Mouse (Mus musculus) intestine, embryonic 15.5 days (tissue): ENCODE data around the gene C1qtnf3. TPM values are rescaled to one million over a fixed set of nuclear protein-coding genes. Genes with fewer than 3 reads are reported as not detected.

ENCODE experiments used
- ATAC-seq: fragments of 200-750 bp; cut with Nextera tagmentation; 2 replicates; pipeline ENCODE4 v1.8.0; 2017; ENCODE audit warnings: moderate TSS enrichment, moderate library complexity
- H3K27ac ChIP-seq: fragments of 300-500 bp; sonication (generic); 2 replicates; pipeline ENCODE4 v1.5.1; 2015; ENCODE audit warnings: mild to moderate bottlenecking, inconsistent platforms
- H3K27me3 ChIP-seq: fragments of 300-500 bp; sonication (generic); replicated peaks from 2 replicates; pipeline ENCODE4 v1.6.1; 2015; ENCODE audit warnings: inconsistent platforms
- H3K36me3 ChIP-seq: fragments of 300-500 bp; sonication (generic); 2 replicates; pipeline ENCODE4 v1.6.1; 2015; ENCODE audit warnings: inconsistent platforms
- H3K4me1 ChIP-seq: fragments of 300-500 bp; sonication (generic); replicated peaks from 2 replicates; pipeline ENCODE4 v1.6.1; 2015; ENCODE audit warnings: inconsistent platforms
- H3K4me2 ChIP-seq: fragments of 300-500 bp; sonication (generic); replicated peaks from 2 replicates; pipeline ENCODE4 v1.6.1; 2015; ENCODE audit warnings: mild to moderate bottlenecking, inconsistent platforms
- H3K4me3 ChIP-seq: fragments of 300-500 bp; sonication (generic); replicated peaks from 2 replicates; pipeline ENCODE4 v1.5.1; 2015; ENCODE audit warnings: inconsistent platforms
- H3K9ac ChIP-seq: fragments of 300-500 bp; sonication (generic); 2 replicates; pipeline ENCODE4 v1.6.1; 2015; ENCODE audit warnings: inconsistent platforms
- H3K9me3 ChIP-seq: fragments of 300-500 bp; sonication (generic); 2 replicates; pipeline ENCODE4 v1.6.1; 2016; ENCODE audit warnings: inconsistent platforms
- WGBS: fragments of 180-500 bp; shearing (Covaris S2); methylation state at CpG from one replicate; pipeline ENCODE4 v1.1.7; 2015; 5-methylcytosine and 5-hydroxymethylcytosine counted together
- polyA plus RNA-seq: library from polyadenylated mRNA; unstranded; fragments of >200 nt; fragmentation: Nextera tagmentation; extraction: Ambion mirVana; gene quantifications from 2 replicates; pipeline ENCODE4 v1.2.1, GENCODE M21; 2015

Gene C1qtnf3
- polyA plus RNA-seq, 1 experiment from 2014 or later, result 2.6 TPM

DNA sequence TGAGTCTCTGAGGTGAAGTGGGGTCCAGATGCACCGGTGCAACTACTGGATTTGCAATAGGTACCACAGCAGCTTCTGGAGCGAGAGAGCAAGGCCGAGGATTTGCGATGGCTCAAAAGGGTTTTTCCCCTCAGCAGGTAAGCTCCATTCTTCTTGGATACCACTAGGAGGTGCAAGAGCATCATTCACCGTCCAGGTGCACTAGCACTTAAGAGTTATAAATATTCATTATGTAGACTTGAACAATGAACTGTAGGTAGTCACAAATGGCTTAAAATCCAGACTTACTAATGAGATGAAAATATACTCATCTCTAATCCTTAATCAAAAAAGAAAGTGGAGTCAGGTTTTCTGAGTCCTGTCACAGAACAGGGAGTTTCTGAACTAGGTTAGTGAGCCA is 56.6 kb downstream of the C1qtnf3 start:
- no peak overlapping the region for H3K4me3 ChIP-seq
- no peaks in the 10 kb centered on the region for H3K9me3 ChIP-seq
- no peak for ATAC-seq
- no peak overlapping the region for H3K4me2 ChIP-seq
- H3K27ac ChIP-seq, result no peak overlapping the region
- no peaks in the 10 kb centered on the region for H3K27me3 ChIP-seq
- no peaks in the 10 kb centered on the region for H3K36me3 ChIP-seq
- 26% methylated on average over 5 of the region's 5 CpGs for WGBS
- no peak overlapping the region for H3K9ac ChIP-seq
- H3K4me1 ChIP-seq, result no peaks in the 10 kb centered on the region

DNA sequence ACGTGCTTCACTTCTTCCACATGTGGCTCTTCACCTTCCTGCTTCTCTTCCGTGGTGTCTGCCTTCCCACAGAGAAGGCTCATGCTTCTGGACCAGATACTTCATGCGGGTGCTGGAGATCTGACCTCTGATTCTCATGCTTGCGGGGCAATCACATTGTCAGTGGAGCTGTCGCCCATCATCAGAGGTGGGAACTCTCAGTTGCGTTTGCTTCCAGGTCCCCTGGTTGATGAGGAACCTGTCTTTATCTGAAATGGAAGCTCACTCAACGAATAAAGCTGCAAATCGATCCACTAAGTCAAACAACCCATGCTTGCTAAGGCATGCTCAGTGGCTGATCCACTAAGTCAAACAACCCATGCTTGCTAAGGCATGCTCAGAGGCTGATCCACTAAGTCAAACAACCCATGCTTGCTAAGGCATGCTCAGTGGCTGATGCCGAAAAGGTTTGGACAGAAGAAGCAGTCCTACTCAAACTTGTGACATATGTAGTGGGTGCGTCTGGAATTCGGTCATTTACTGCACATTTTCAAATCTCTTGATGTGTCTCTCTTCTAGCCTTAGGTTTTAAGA is 58.9 kb downstream of the C1qtnf3 start:
- Histone ChIP-seq H3K36me3 (no peaks in the 10 kb centered on the region), H3K27me3 (no peaks in the 10 kb centered on the region), H3K4me2 (no peak overlapping the region), H3K4me1 (no peaks in the 10 kb centered on the region), H3K4me3 (no peak overlapping the region), H3K27ac (no peak overlapping the region), H3K9me3 (no peaks in the 10 kb centered on the region), H3K9ac (no peak overlapping the region)
- no peak for ATAC-seq
- WGBS, result 75% methylated on average over 11 of the region's 11 CpGs

DNA sequence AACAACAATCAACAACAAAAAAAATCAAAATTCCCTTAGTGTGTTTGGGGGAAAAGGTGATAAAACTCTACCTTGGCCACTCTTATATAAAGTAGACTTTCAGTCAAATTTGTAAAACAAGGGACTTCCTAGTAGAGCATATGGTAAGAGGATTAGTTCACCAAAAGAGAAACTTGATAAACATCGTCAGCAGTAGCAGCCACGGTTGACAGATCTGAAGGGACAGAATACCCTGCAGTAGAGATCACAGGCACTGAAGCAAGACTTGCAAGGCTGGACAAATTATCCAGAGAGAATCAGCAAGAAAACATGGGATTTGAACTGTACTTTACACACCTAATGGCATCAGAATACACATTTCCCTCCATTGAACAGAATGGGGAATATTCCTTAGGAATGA is 62.8 kb downstream of the C1qtnf3 start:
- Histone ChIP-seq H3K9me3 (no peaks in the 10 kb centered on the region), H3K9ac (no peak overlapping the region), H3K27me3 (no peaks in the 10 kb centered on the region), H3K36me3 (no peaks in the 10 kb centered on the region), H3K4me2 (no peak overlapping the region), H3K4me3 (no peak overlapping the region), H3K27ac (no peak overlapping the region), H3K4me1 (no peaks in the 10 kb centered on the region)
- no peak for ATAC-seq
- WGBS, result 74% methylated on average over 2 of the region's 2 CpGs

DNA sequence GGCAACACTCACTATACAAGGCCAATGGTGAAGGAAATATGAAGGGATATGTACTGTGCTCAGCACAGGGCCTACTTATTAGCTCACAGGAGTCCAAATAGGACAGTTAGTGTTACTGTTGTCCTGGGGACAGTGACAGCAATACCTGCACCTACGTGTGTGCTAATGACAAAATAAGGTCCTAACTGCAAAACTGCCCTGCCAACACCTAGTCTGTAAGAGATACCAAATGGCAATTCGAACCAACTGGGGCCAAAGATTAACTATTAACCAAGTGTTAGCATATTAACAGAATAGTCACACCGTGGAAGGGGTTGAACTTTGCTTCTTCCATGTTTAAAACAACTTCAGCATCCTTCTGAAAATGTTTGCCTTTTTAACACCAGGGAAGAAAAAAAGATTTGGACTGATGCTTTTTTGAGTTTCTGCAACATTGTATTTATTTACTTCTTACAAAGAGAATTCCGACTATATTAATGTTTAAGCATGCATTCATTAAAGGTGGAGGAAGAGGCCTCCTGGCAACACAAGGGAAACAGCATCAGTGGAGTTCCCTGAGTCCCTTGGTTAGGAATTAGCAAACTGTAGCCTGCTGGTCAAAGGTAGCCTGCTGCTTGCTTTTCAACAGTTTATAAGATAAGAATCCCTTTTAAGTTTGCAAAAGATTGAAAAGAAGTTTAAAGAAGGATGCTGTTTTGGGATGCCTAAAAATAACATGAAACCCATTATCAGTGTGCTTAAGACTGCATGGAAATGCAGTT is 74.8 kb downstream of the C1qtnf3 start:
- H3K27ac ChIP-seq, result 0 out of 2 replicates have a peak overlapping the region, but pooled peaks have one; percentile 4
- peak; percentile 83 for ATAC-seq

More for the DNA sequence above, 74.8 kb downstream of the C1qtnf3 start:
- H3K9ac ChIP-seq, result no peak overlapping the region
- no peaks in the 10 kb centered on the region for H3K36me3 ChIP-seq
- H3K4me2 ChIP-seq, result no peak overlapping the region
- no peak overlapping the region for H3K4me3 ChIP-seq
- H3K27me3 ChIP-seq, result no peaks in the 10 kb centered on the region
- H3K9me3 ChIP-seq, result no peaks in the 10 kb centered on the region
- H3K4me1 ChIP-seq, result no peaks in the 10 kb centered on the region
- WGBS, result 55% methylated on average over 4 of the region's 4 CpGs

Other genes starting within 250 kb of the C1qtnf3 start
- gene Rai14, start 237.7 kb upstream of the C1qtnf3 start, polyA plus RNA-seq, result 16.8 and 17.4 TPM in 2 replicates
- 20.6 and 21.6 TPM in 2 replicates for gene Amacr, start 29.4 kb downstream of the C1qtnf3 start, polyA plus RNA-seq
- gene Slc45a2, start 48.4 kb downstream of the C1qtnf3 start, polyA plus RNA-seq, result not detected in 2 replicates
- 0.05 TPM in 1 of 2 replicates, not detected in the other for gene Rxfp3, start 85.7 kb downstream of the C1qtnf3 start, polyA plus RNA-seq
- gene Adamts12, start 112.5 kb downstream of the C1qtnf3 start, polyA plus RNA-seq, result 1.9 and 2.2 TPM in 2 replicates